Mouse (Mus musculus): ENCODE data around the gene Morn1.

Gene Morn1

DNA sequence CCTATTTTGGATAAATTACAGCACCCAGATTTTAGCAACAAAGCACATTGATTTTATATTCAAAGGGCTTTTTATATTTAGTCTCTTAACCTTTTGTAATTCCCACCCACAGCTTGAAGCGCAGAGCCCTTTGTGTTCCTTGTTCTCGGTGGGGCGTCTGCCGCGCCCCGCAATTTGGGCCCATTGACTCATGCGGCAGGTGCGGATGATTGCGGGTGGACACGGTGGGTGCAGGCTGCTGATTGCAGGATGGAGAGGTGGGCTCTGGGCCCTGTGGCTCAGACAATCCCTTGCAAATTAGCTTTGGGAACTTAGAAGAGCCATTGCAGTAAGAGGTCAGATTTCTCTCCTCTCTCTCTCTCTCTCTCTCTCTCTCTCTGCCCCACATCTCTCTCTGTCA lies 31.9 kb downstream of the Morn1 start:
- DNase-seq (ENCODE audit: low read depth, low spot score), result no peak

- DNase-seq (ENCODE audit: low read depth, low spot score), result no peak
These were observed 33.7 kb downstream of the Morn1 start for GRCm38 (mm10) chr4:155120038-155120437.

- DNase-seq (ENCODE audit: low read depth, low spot score), result no peak
These were observed 34.2 kb downstream of the Morn1 start for GRCm38 (mm10) chr4:155120583-155120982.

GRCm38 (mm10) chr4:155121222-155121621 lies 34.8 kb downstream of the Morn1 start:
- DNase-seq (ENCODE audit: low read depth, low spot score), result no peak

- no peak for DNase-seq (ENCODE audit: low read depth, low spot score)
These were observed 35.6 kb downstream of the Morn1 start for GRCm38 (mm10) chr4:155121915-155122443.

- no peak for DNase-seq (ENCODE audit: low read depth, low spot score)
These were observed 36.2 kb downstream of the Morn1 start for GRCm38 (mm10) chr4:155122444-155123040.

DNA sequence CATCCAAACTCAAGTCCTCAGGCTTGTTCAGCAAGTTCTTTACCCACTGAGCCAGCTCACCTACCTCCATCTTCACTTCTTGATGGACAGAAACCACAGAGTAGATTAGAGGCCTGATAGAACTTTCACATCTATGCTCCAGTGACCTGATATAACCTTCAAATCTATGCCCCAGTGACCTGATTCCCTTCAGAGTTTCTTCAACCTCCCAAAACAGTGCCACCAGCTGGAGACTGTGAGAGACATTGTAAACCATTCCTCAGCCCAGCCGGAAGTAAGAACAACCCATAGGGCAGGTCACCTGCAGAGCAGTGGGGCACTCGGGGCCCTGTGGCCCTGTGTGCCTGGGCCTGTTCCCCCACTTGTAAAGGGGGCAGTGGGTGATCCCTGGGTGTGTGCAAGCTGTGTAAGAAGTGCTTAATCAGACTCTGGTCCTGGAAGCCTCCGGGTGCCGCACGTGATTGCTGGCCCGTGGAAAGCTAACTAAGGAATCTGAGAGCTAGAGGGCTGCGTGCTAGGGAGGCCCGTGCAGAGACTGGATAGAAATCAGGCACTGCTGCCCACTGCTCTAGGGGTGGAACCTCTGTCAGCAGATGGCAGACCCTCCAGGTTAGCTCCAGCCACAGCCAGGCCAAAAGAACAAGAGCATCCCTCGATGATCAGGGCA lies 37.6 kb downstream of the Morn1 start:
- no peak for DNase-seq (ENCODE audit: low read depth, low spot score)

- DNase-seq (ENCODE audit: low read depth, low spot score), result no peak
These were observed 38.9 kb downstream of the Morn1 start for GRCm38 (mm10) chr4:155125310-155125709.

DNA sequence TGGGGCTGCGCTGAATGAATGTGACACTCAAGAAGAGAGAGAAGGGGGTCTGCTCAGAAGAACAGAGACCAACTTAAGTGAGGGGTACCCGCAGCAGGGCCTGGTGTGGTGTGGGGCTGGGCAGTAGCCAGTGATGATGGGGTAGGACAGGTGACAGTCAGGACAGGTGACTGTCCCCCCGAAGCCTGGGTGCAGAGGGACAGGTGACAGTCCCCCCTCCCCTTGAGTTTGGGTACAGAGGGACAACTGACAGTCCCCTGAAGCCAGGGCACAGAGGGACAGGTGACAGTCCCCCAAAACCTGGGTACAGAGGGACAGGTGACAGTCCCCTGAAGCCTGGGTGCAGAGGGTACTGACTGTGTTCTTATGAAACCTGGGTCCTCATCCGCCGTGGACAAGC lies 39.8 kb downstream of the Morn1 start:
- no peak for DNase-seq (ENCODE audit: low read depth, low spot score)

- DNase-seq (ENCODE audit: low read depth, low spot score), result no peak
These were observed 40.4 kb downstream of the Morn1 start for GRCm38 (mm10) chr4:155126602-155127372.

DNA sequence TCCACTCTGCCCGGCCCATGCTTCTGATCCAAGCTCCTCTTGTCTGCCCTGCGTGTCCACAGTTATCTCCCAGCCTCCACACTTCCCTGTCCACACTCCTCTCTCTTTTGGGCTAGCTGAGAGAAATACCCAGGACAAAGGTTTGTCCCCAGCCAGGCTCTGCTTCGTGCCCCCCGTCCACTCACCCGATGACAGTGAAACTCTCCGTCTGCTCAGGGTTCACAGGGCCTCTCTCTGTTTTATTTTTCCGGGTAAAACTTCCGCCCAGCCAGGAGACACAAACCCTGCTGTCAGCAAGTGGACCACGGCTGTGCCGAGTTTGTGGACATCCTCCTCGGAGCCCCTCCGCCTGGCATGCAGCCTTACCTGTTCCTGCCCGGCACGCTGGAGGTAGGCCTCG lies 42.0 kb downstream of the Morn1 start:
- DNase-seq (ENCODE audit: low read depth, low spot score), result no peak

DNA sequence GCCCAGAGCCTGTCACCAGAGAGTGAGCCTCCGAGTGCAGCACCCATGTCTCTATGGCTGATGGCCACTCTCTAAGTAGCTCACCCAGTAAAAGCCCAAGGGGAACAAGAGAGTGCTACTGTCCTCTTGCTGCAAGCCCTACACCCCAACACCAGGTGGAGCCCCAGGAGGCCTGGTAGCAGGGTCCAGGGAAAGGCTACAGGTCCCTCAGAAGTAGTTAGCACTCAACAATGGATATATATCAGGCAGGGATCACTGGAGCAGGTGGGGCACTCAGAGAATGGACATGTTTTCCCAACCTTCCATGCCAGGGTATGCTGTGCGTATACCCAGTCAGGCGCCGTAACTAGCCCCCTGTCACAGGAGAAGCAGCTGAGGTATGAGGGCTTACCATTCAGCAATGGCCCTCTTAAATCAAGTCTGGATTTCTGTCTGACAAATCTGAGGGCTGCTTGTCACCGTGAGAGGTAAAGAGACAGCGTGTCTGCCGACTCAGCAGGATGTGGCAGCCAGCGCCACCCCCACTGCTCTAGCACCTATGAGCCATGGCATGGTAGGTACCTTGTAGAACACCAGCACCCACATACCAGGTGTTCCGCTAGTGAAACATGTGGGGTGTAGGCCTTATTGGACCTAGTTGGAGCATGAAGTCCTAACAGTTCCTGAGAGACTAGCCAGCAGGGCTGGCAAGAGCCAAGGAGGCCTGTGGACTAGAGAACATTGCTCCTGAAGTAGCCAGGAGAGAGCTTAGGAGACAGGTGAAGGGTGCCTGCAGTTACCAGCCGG lies 42.9 kb downstream of the Morn1 start:
- no peak for DNase-seq (ENCODE audit: low read depth, low spot score)

- no peak for DNase-seq (ENCODE audit: low read depth, low spot score)
These were observed 43.6 kb downstream of the Morn1 start for GRCm38 (mm10) chr4:155129996-155130395.

GRCm38 (mm10) chr4:155130616-155131015 lies 44.2 kb downstream of the Morn1 start:
- no peak for DNase-seq (ENCODE audit: low read depth, low spot score)

GRCm38 (mm10) chr4:155133188-155133587 lies 46.8 kb downstream of the Morn1 start:
- no peak for DNase-seq (ENCODE audit: low read depth, low spot score)

DNA sequence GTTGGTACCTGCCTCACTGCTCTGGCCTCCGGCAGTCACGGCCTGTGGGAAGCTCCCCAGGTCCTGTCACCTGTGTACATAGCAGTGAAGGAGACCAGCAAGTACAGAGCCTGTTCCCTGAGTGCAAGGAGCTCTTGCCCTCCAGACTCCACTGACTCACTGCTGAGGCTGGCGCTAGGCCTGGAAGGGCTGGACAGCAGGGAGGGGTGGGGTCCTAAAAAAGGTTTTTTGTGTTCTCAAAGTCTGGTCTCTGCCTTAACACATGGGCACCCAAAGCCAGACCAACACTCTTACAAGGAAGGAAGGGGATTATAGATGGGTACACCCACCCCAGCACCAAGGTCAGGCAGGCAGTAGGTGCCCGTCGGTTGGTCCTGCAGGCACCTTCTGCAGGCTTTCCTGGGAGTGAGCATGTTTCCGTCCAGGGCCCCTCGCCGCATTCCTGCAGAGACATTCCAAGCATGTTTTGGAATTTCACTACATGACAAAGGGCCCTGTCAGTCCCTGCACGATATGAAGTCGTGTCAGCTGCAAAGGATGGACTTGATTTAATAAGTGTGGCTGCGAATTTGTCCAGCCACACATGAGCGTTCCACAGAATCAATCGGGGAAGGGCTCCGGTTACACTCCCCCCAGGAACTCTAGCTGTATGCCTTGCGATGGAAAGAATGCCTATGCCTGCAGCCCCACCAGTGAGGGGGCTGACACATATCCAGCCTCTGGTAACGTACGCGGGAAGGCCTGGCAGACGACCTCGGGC lies 47.5 kb downstream of the Morn1 start:
- DNase-seq (ENCODE audit: low read depth, low spot score), result no peak

GRCm38 (mm10) chr4:155134686-155135172 lies 48.4 kb downstream of the Morn1 start:
- no peak for DNase-seq (ENCODE audit: low read depth, low spot score)

DNA sequence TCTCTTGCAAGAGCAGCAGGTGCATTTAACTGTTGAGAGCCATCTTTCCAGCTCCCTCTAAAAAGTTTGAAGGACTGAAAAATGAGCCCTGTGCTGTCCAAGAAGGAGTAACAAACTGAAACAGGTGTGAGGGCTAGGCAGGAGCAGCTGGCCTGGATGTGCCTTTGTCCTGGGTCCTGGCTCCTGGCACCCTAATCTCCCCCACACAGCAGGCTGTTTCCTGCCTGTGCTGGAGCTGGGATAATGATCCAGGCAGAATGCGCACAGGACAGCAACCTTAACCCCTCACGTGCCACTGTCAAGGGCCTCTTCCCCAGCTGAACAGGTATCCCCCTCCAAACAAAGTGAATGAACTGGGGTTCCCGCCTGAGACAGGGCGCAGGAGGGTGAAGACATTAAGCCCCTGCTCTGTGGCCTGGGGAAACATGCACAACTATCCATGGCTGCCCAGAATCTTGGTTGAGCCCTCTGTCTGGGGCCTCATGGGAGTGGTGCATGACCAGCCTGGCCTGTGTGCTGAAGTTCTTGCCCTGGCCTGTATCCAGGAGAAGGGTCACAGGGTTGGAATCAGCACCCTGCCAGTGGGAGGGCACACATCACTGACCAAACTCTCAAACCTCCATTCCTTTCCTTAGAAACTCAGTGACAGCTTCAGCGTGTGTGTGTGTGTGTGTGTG lies 49.7 kb downstream of the Morn1 start:
- DNase-seq (ENCODE audit: low read depth, low spot score), result no peak

DNA sequence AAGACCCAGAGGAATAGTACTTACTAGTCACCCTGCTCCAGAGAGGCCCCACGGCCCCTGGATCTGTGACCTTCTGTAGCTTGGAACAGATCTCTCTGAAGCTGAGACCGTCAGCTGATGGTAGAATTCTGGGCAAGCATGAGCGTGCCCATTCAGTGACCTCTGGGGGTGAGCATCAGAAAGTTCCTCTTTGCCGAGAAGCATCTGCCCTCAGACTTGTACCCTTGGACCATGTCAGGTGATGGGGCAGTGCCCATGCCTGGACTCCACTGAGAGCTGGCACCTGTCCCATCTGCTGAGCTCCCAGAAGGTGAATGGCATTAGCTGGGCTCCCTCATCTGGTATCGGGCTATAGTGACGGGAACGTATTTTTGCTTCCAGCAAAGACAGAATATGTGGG lies 51.5 kb downstream of the Morn1 start:
- DNase-seq (ENCODE audit: low read depth, low spot score), result no peak

DNA sequence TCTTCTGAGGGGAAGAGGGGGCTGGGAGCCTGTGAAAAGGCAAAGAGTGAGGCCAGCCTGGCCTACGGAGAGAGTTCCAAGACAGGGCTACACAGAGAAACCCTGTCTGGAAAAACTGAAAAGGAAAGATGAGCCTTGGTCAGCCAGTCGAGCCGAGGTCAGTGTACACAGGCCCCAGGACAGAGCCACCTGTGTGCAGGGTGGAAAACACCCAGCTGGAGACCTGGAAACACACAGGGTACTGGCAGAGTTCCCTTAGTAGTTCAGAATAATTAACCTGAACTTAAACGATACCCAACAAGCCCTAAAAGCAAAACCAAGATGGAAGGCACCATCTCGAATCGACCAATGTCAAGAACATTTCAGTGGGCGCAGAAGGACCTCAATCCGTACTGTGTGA lies 52.1 kb downstream of the Morn1 start:
- no peak for DNase-seq (ENCODE audit: low read depth, low spot score)
